ENCODE assay signal across 15 mouse cellular contexts in genomic region chr4:96766396-96766998, GRCm38 (mm10). TPM values are rescaled to one million over a fixed set of nuclear protein-coding genes. Genes with fewer than 3 reads are reported as not detected.
A peak's percentile ranks its signal among the peaks of the same experiment; 100 is the strongest.
DNase-seq lines count a peak whose midpoint lies in the region; ATAC-seq and TF ChIP-seq lines count a peak whose summit lies in the region.
"Had no signal": no experiment of that assay in that cellular context is flagged by ENCODE, and none has a peak within 500 bp of the region (broad histone marks: within the 10 kb centered on the region; RNA-seq: fewer than 3 reads in every experiment).

No protein-coding gene starts in this region.

- H3K4me3 ChIP-seq in neural tube, embryonic 14.5 days (ENCODE audit: low read depth, low read length) = no peak overlapping the region
- no peak overlapping the region for H3K4me3 ChIP-seq in forebrain, embryonic 12.5 days (replicated peaks)
- no peak overlapping the region for H3K4me3 ChIP-seq in gastrocnemius, adult 2 months
- H3K4me3 ChIP-seq: kidney, embryonic 15.5 days had no signal

- intact Hi-C loops in gastrocnemius, adult 2 months (cut with DNase I) = no loop called here

- ATAC-seq in neural tube, embryonic 14.5 days (ENCODE audit: low read depth) = peak; percentile 46; the same call in 1 of the 2 replicates
- ATAC-seq in forebrain, embryonic 12.5 days (ENCODE audit: low FRiP score) = peak; percentile 77; the same call in 1 of the 2 replicates
- ATAC-seq in megakaryocyte, adult 5-6 weeks (ENCODE audit: poor library complexity, severe bottlenecking) = no peak

- no peaks in the 10 kb centered on the region for H3K36me3 ChIP-seq in neural tube, embryonic 14.5 days (ENCODE audit: control insufficient read depth, insufficient read depth, low read length)
- H3K36me3 ChIP-seq in forebrain, embryonic 12.5 days (replicated peaks) = no peaks in the 10 kb centered on the region
- H3K36me3 ChIP-seq: G1E; kidney, embryonic 15.5 days had no signal

- H3K4me2 ChIP-seq in neural tube, embryonic 14.5 days (ENCODE audit: low read depth, low read length) = no peak overlapping the region
- H3K4me2 ChIP-seq in forebrain, embryonic 12.5 days = no peak overlapping the region
- H3K4me2 ChIP-seq: kidney, embryonic 15.5 days; liver, embryonic 11.5 days had no signal

- no peak overlapping the region for H3K27ac ChIP-seq in neural tube, embryonic 14.5 days (ENCODE audit: low read depth, low read length)
- H3K27ac ChIP-seq in forebrain, embryonic 12.5 days = 0 out of 2 replicates have a peak overlapping the region, but pooled peaks have one; percentile 27
- H3K27ac ChIP-seq in gastrocnemius, adult 2 months = no peak overlapping the region
- H3K27ac ChIP-seq: kidney, embryonic 15.5 days had no signal

- no peaks in the 10 kb centered on the region for H3K4me1 ChIP-seq in neural tube, embryonic 14.5 days (ENCODE audit: control insufficient read depth, insufficient read depth, low read length)
- H3K4me1 ChIP-seq in forebrain, embryonic 12.5 days = no peaks in the 10 kb centered on the region
- H3K4me1 ChIP-seq: kidney, embryonic 15.5 days had no signal

- TF ChIP-seq CTCF in gastrocnemius, adult 2 months (IDR thresholded peaks at IDR 0.05) = no peak

- DNase-seq in neural tube, embryonic 10.5 days (ENCODE audit: extremely low spot score, low spot score) = no peak
- peak; percentile 37 to 72 for DNase-seq in layer of hippocampus, postnatal 14 days (ENCODE audit: low spot score in 2 of 2)
- DNase-seq in telencephalon, adult 2 months (ENCODE audit: low read depth, low spot score) = peak; percentile 34
- DNase-seq in spleen, postnatal 4 days (ENCODE audit: low spot score in 2 of 2) = no peak
- no peak for DNase-seq in gastrocnemius, adult 2 months
- DNase-seq: adrenal gland, postnatal 14 days had no signal

- H3K9me3 ChIP-seq in neural tube, embryonic 14.5 days (ENCODE audit: control insufficient read depth, low read length) = no peaks in the 10 kb centered on the region
- H3K9me3 ChIP-seq in forebrain, embryonic 12.5 days = no peaks in the 10 kb centered on the region
- H3K9me3 ChIP-seq: kidney, embryonic 15.5 days had no signal

- no peaks in the 10 kb centered on the region for H3K27me3 ChIP-seq in neural tube, embryonic 14.5 days (ENCODE audit: control insufficient read depth, insufficient read depth, low read length)
- no peaks in the 10 kb centered on the region for H3K27me3 ChIP-seq in forebrain, embryonic 12.5 days
- H3K27me3 ChIP-seq: kidney, embryonic 15.5 days had no signal

- no peak overlapping the region for H3K9ac ChIP-seq in neural tube, embryonic 14.5 days (replicated peaks; ENCODE audit: low read depth, low read length)
- H3K9ac ChIP-seq in forebrain, embryonic 12.5 days = no peak overlapping the region
- H3K9ac ChIP-seq: kidney, embryonic 15.5 days had no signal

- WGBS in neural tube, embryonic 14.5 days = 56% methylated on average over 2 of the region's 2 CpGs
- WGBS in forebrain, embryonic 12.5 days = 69% methylated on average over 2 of the region's 2 CpGs

RNA-seq across cellular contexts. Expression of gene Gm12695, which starts 18.5 kb away (rescaled TPM):
- polyA plus RNA-seq in neural tube, embryonic 14.5 days (2014; fragmentation: Nextera tagmentation; extraction: Ambion mirVana) = not detected in 2 replicates
- 0.17 TPM in 1 of 2 replicates, not detected in the other for polyA plus RNA-seq in forebrain, embryonic 12.5 days (2016; fragmentation: Nextera tagmentation; extraction: Ambion mirVana)
- under 1 TPM in 1 of 2 experiments, not detected in 1; 0.23 TPM for total RNA-seq in layer of hippocampus, postnatal 14 days (2021)
- not detected in 2 replicates for total RNA-seq in megakaryocyte, adult 5-6 weeks (2015)
- not detected in 2 replicates for total RNA-seq in megakaryocyte, adult 5-6 weeks (2017)
- total RNA-seq in gastrocnemius, adult 2 months (2021) = not detected
- total RNA-seq: adrenal gland, postnatal 14 days; G1E; monocyte, adult 5-6 weeks had no signal
- polyA plus RNA-seq: G1E; heart, embryonic 14.5 days; kidney, embryonic 15.5 days; liver, embryonic 11.5 days; small intestine, adult 2 months had no signal

Comparison
In these comparisons a context has a peak if more than half of its experiments do, and no peak if none do; other contexts are left out.
1. DNase-seq: peak in layer of hippocampus, postnatal 14 days (2 of 2) and telencephalon, adult 2 months (single experiment); none in neural tube, embryonic 10.5 days (single experiment), spleen, postnatal 4 days (0 of 2) and gastrocnemius, adult 2 months (single experiment).